Mouse (Mus musculus): Measurements from ENCODE around the gene Fam83f. TPM values are rescaled to one million over a fixed set of nuclear protein-coding genes. Genes with fewer than 3 reads are reported as not detected.
A peak's percentile ranks its signal among the peaks of the same experiment; 100 is the strongest.
"Not testable (repeated sequence)": the region's sequence is repeated elsewhere in the genome, so short reads cannot be mapped to it uniquely, and the experiment has no call there.

Gene Fam83f
- polyA plus RNA-seq, 1 experiment from 2014 or later: 8.4 TPM

GRCm38 (mm10) chr15:80731043-80731442 lies 59.4 kb downstream of the Fam83f start:
- WGBS: 94% methylated on average over 1 of the region's 1 CpGs
- H3K36me3 ChIP-seq: no peaks in the 10 kb centered on the region
- H3K9ac ChIP-seq: no peak overlapping the region
- H3K9me3 ChIP-seq (replicated peaks): no peaks in the 10 kb centered on the region
- H3K4me1 ChIP-seq: no peaks in the 10 kb centered on the region
- H3K4me2 ChIP-seq (replicated peaks): no peak overlapping the region
- no peak for ATAC-seq (ENCODE audit: insufficient number of reproducible peaks, low FRiP score, low TSS enrichment, low read depth)
- H3K27ac ChIP-seq (replicated peaks): no peak overlapping the region
- no peak overlapping the region for H3K4me3 ChIP-seq (replicated peaks)
- no peaks in the 10 kb centered on the region for H3K27me3 ChIP-seq

GRCm38 (mm10) chr15:80731511-80731910 lies 59.9 kb downstream of the Fam83f start:
- no peak overlapping the region for H3K4me2 ChIP-seq (replicated peaks)
- 77% methylated on average over 3 of the region's 3 CpGs for WGBS
- no peaks in the 10 kb centered on the region for H3K4me1 ChIP-seq
- H3K4me3 ChIP-seq (replicated peaks): no peak overlapping the region
- ATAC-seq (ENCODE audit: insufficient number of reproducible peaks, low FRiP score, low TSS enrichment, low read depth): no peak
- H3K27me3 ChIP-seq: no peaks in the 10 kb centered on the region
- no peak overlapping the region for H3K27ac ChIP-seq (replicated peaks)
- H3K36me3 ChIP-seq: no peaks in the 10 kb centered on the region
- no peak overlapping the region for H3K9ac ChIP-seq
- H3K9me3 ChIP-seq (replicated peaks): no peaks in the 10 kb centered on the region

GRCm38 (mm10) chr15:80732266-80733030 lies 60.8 kb downstream of the Fam83f start:
- no peaks in the 10 kb centered on the region for H3K9me3 ChIP-seq (replicated peaks)
- no peak overlapping the region for H3K4me2 ChIP-seq (replicated peaks)
- no peak overlapping the region for H3K9ac ChIP-seq
- H3K4me3 ChIP-seq (replicated peaks): no peak overlapping the region
- H3K36me3 ChIP-seq: no peaks in the 10 kb centered on the region
- no peak for ATAC-seq (ENCODE audit: insufficient number of reproducible peaks, low FRiP score, low TSS enrichment, low read depth)
- H3K27ac ChIP-seq (replicated peaks): no peak overlapping the region
- H3K4me1 ChIP-seq: no peaks in the 10 kb centered on the region
- 49% methylated on average over 4 of the region's 4 CpGs for WGBS
- H3K27me3 ChIP-seq: no peaks in the 10 kb centered on the region

- Histone ChIP-seq H3K9ac (no peak overlapping the region), H3K4me3 (replicated peaks) (no peak overlapping the region), H3K27me3 (no peaks in the 10 kb centered on the region), H3K9me3 (replicated peaks) (no peaks in the 10 kb centered on the region), H3K27ac (replicated peaks) (no peak overlapping the region), H3K4me2 (replicated peaks) (no peak overlapping the region), H3K36me3 (no peaks in the 10 kb centered on the region), H3K4me1 (no peaks in the 10 kb centered on the region)
- 83% methylated on average over 3 of the region's 3 CpGs for WGBS
- no peak for ATAC-seq (ENCODE audit: insufficient number of reproducible peaks, low FRiP score, low TSS enrichment, low read depth)
These were observed 63.7 kb downstream of the Fam83f start for GRCm38 (mm10) chr15:80735300-80735699.

GRCm38 (mm10) chr15:80735708-80736107 lies 64.1 kb downstream of the Fam83f start:
- not testable (repeated sequence) for ATAC-seq (ENCODE audit: insufficient number of reproducible peaks, low FRiP score, low TSS enrichment, low read depth); H3K36me3 ChIP-seq; H3K9me3 ChIP-seq (replicated peaks); H3K4me1 ChIP-seq; H3K4me2 ChIP-seq (replicated peaks); H3K27me3 ChIP-seq; H3K27ac ChIP-seq (replicated peaks); H3K9ac ChIP-seq; H3K4me3 ChIP-seq (replicated peaks)
- WGBS: 84% methylated on average over 4 of the region's 4 CpGs

- Histone ChIP-seq H3K27ac (replicated peaks) (no peak overlapping the region), H3K4me3 (replicated peaks) (no peak overlapping the region), H3K4me2 (replicated peaks) (no peak overlapping the region), H3K36me3 (no peaks in the 10 kb centered on the region), H3K27me3 (no peaks in the 10 kb centered on the region), H3K4me1 (no peaks in the 10 kb centered on the region), H3K9ac (no peak overlapping the region), H3K9me3 (replicated peaks) (no peaks in the 10 kb centered on the region)
- ATAC-seq (ENCODE audit: insufficient number of reproducible peaks, low FRiP score, low TSS enrichment, low read depth): no peak
- 44% methylated on average over 1 of the region's 1 CpGs for WGBS
These were observed 64.9 kb downstream of the Fam83f start for GRCm38 (mm10) chr15:80736553-80736952.

- H3K4me1 ChIP-seq: no peaks in the 10 kb centered on the region
- H3K9me3 ChIP-seq (replicated peaks): no peaks in the 10 kb centered on the region
- no peak overlapping the region for H3K27ac ChIP-seq (replicated peaks)
- no peak overlapping the region for H3K4me2 ChIP-seq (replicated peaks)
- 97% methylated on average over 2 of the region's 2 CpGs for WGBS
- H3K4me3 ChIP-seq (replicated peaks): no peak overlapping the region
- H3K36me3 ChIP-seq: no peaks in the 10 kb centered on the region
- no peaks in the 10 kb centered on the region for H3K27me3 ChIP-seq
- H3K9ac ChIP-seq: no peak overlapping the region
- no peak for ATAC-seq (ENCODE audit: insufficient number of reproducible peaks, low FRiP score, low TSS enrichment, low read depth)
These were observed 66.6 kb downstream of the Fam83f start for GRCm38 (mm10) chr15:80738244-80738643.

- ATAC-seq (ENCODE audit: insufficient number of reproducible peaks, low FRiP score, low TSS enrichment, low read depth): no peak
- Histone ChIP-seq H3K9me3 (replicated peaks) (no peaks in the 10 kb centered on the region), H3K4me2 (replicated peaks) (no peak overlapping the region), H3K36me3 (no peaks in the 10 kb centered on the region), H3K4me3 (replicated peaks) (no peak overlapping the region), H3K27ac (replicated peaks) (peak overlapping the region; percentile 60; the same call in 1 of the 2 replicates), H3K9ac (no peak overlapping the region), H3K4me1 (no peaks in the 10 kb centered on the region), H3K27me3 (no peaks in the 10 kb centered on the region)
- WGBS: 100% methylated on average over 1 of the region's 1 CpGs
These were observed 68.3 kb downstream of the Fam83f start for GRCm38 (mm10) chr15:80739972-80740371.

GRCm38 (mm10) chr15:80741836-80742235 lies 70.2 kb downstream of the Fam83f start:
- Histone ChIP-seq H3K4me3 (replicated peaks) (no peak overlapping the region), H3K9me3 (replicated peaks) (no peaks in the 10 kb centered on the region), H3K36me3 (no peaks in the 10 kb centered on the region), H3K9ac (no peak overlapping the region), H3K27ac (replicated peaks) (no peak overlapping the region), H3K27me3 (no peaks in the 10 kb centered on the region), H3K4me2 (replicated peaks) (no peak overlapping the region), H3K4me1 (no peaks in the 10 kb centered on the region)
- WGBS: 88% methylated on average over 1 of the region's 1 CpGs
- ATAC-seq (ENCODE audit: insufficient number of reproducible peaks, low FRiP score, low TSS enrichment, low read depth): no peak

GRCm38 (mm10) chr15:80742991-80743474 lies 71.4 kb downstream of the Fam83f start:
- WGBS: 83% methylated on average over 3 of the region's 3 CpGs
- Histone ChIP-seq H3K4me1 (no peaks in the 10 kb centered on the region), H3K27me3 (no peaks in the 10 kb centered on the region), H3K9ac (no peak overlapping the region), H3K4me2 (replicated peaks) (no peak overlapping the region), H3K4me3 (replicated peaks) (no peak overlapping the region), H3K27ac (replicated peaks) (no peak overlapping the region), H3K36me3 (no peaks in the 10 kb centered on the region), H3K9me3 (replicated peaks) (no peaks in the 10 kb centered on the region)
- ATAC-seq (ENCODE audit: insufficient number of reproducible peaks, low FRiP score, low TSS enrichment, low read depth): no peak

GRCm38 (mm10) chr15:80743606-80744005 lies 72.0 kb downstream of the Fam83f start:
- Histone ChIP-seq H3K27ac (replicated peaks) (no peak overlapping the region), H3K4me1 (no peaks in the 10 kb centered on the region), H3K36me3 (0 out of 2 replicates have a peak, but pooled peaks cover 3% of the 10 kb centered on the region), H3K9me3 (replicated peaks) (no peaks in the 10 kb centered on the region), H3K27me3 (no peaks in the 10 kb centered on the region), H3K4me3 (replicated peaks) (no peak overlapping the region), H3K9ac (no peak overlapping the region), H3K4me2 (replicated peaks) (no peak overlapping the region)
- 85% methylated on average over 7 of the region's 7 CpGs for WGBS
- ATAC-seq (ENCODE audit: insufficient number of reproducible peaks, low FRiP score, low TSS enrichment, low read depth): no peak
